Comparison of ENCODE assay signal across 21 mouse cellular contexts in genomic region chr3:121174248-121174945, GRCm38 (mm10). TPM values are rescaled to one million over a fixed set of nuclear protein-coding genes. Genes with fewer than 3 reads are reported as not detected.
DNase-seq lines count a peak whose midpoint lies in the region.
"Had no signal": no experiment of that assay in that cellular context is flagged by ENCODE, and none has a peak within 500 bp of the region (broad histone marks: within the 10 kb centered on the region; RNA-seq: fewer than 3 reads in every experiment).

No protein-coding gene starts in this region.

- peak; percentile 62 for DNase-seq in adrenal gland, adult 2 months
- DNase-seq in adrenal gland, postnatal 4 days (ENCODE audit: low spot score in 2 of 2): no peak
- DNase-seq in testis, postnatal 14 days (ENCODE audit: low spot score): peak; percentile 11
- DNase-seq in testis, postnatal 10 days (ENCODE audit: low spot score): no peak
- peak; percentile 21 to 41 for DNase-seq in adrenal gland, postnatal 36 days
- no peak for DNase-seq in thymus, postnatal 10 days (ENCODE audit: low spot score in 2 of 2)
- DNase-seq in neural tube, embryonic 10.5 days (ENCODE audit: extremely low spot score, low spot score): no peak
- DNase-seq: cerebellum, adult 2 months; cerebellum, postnatal 14 days; forebrain, postnatal 0 days; gastrocnemius, postnatal 10 days; heart, adult 18-20 months; heart, postnatal 4 days; kidney, adult 8-10 months; kidney, postnatal 10 days; layer of hippocampus, adult 9-11 months; lung, postnatal 36 days; retina, postnatal 1 day; right cerebral cortex, postnatal 14 days; thymus, adult 2 months; thymus, postnatal 4 days had no signal

RNA-seq across cellular contexts. Expression of gene Rwdd3, which starts 2.9 kb away (rescaled TPM):
- total RNA-seq in adrenal gland, adult 2 months (2021): 10 to 100 TPM in 1 of 2 experiments, 1 to 10 TPM in 1; 8.9 to 11.4 TPM
- polyA plus RNA-seq in adrenal gland, adult 2 months (2012; rRNA removed): 1.1 and 1.3 TPM in 2 replicates
- 10 to 100 TPM; 21.3 to 26.4 TPM for total RNA-seq in adrenal gland, postnatal 4 days (2021)
- total RNA-seq in adrenal gland, postnatal 36 days (2021): 10 to 100 TPM in 1 of 2 experiments, 1 to 10 TPM in 1; 6.7 to 13.0 TPM

Comparison
In these comparisons a context has a peak if more than half of its experiments do, and no peak if none do; other contexts are left out.
1. DNase-seq: peak in adrenal gland, adult 2 months (single experiment), testis, postnatal 14 days (single experiment) and adrenal gland, postnatal 36 days (2 of 2); none in adrenal gland, postnatal 4 days (0 of 2), testis, postnatal 10 days (single experiment), thymus, postnatal 10 days (0 of 2) and neural tube, embryonic 10.5 days (single experiment).